Mouse (Mus musculus): ENCODE data around the gene Tnxb. TPM values are rescaled to one million over a fixed set of nuclear protein-coding genes. Genes with fewer than 3 reads are reported as not detected.

Tnxb gene
- polyA plus RNA-seq, 1 experiment from 2014 or later, result 0.05 TPM

GRCm38 (mm10) chr17:34662978-34663377 lies 7.4 kb upstream of the Tnxb start:
- Histone ChIP-seq H3K4me1 (no peaks in the 10 kb centered on the region), H3K27me3 (peaks cover 54% of the 10 kb centered on the region), H3K9me3 (replicated peaks) (no peaks in the 10 kb centered on the region), H3K36me3 (ENCODE audit: poor library complexity, severe bottlenecking) (no peaks in the 10 kb centered on the region), H3K4me2 (no peak overlapping the region), H3K9ac (no peak overlapping the region), H3K27ac (no peak overlapping the region), H3K4me3 (no peak overlapping the region)
- ATAC-seq, result no peak
- WGBS, result 81% methylated on average over 8 of the region's 8 CpGs

GRCm38 (mm10) chr17:34663558-34663957 lies 6.8 kb upstream of the Tnxb start:
- H3K9ac ChIP-seq, result no peak overlapping the region
- WGBS, result 45% methylated on average over 1 of the region's 1 CpGs
- peaks cover 56% of the 10 kb centered on the region for H3K27me3 ChIP-seq
- no peak for ATAC-seq
- no peaks in the 10 kb centered on the region for H3K36me3 ChIP-seq (ENCODE audit: poor library complexity, severe bottlenecking)
- no peaks in the 10 kb centered on the region for H3K9me3 ChIP-seq (replicated peaks)
- H3K4me3 ChIP-seq, result no peak overlapping the region
- no peaks in the 10 kb centered on the region for H3K4me1 ChIP-seq
- no peak overlapping the region for H3K27ac ChIP-seq
- no peak overlapping the region for H3K4me2 ChIP-seq

- Histone ChIP-seq H3K27me3 (peaks cover 54% of the 10 kb centered on the region), H3K9me3 (replicated peaks) (no peaks in the 10 kb centered on the region), H3K36me3 (ENCODE audit: poor library complexity, severe bottlenecking) (no peaks in the 10 kb centered on the region), H3K4me1 (no peaks in the 10 kb centered on the region), H3K9ac (no peak overlapping the region), H3K4me2 (no peak overlapping the region), H3K4me3 (no peak overlapping the region), H3K27ac (no peak overlapping the region)
- ATAC-seq, result no peak
- WGBS, result 84% methylated on average over 7 of the region's 7 CpGs
These were observed 5.9 kb upstream of the Tnxb start for GRCm38 (mm10) chr17:34664472-34664871.

GRCm38 (mm10) chr17:34671151-34672066 lies 1.1 kb downstream of the Tnxb start:
- 8% methylated on average over 90 of the region's 93 CpGs for WGBS
- peaks cover 15% of the 10 kb centered on the region for H3K4me1 ChIP-seq
- no peaks in the 10 kb centered on the region for H3K9me3 ChIP-seq (replicated peaks)
- H3K36me3 ChIP-seq (ENCODE audit: poor library complexity, severe bottlenecking), result no peaks in the 10 kb centered on the region
- H3K27me3 ChIP-seq, result peaks cover 71% of the 10 kb centered on the region
- peak overlapping the region; percentile 63 for H3K4me2 ChIP-seq
- peak; percentile 21; the same call in 1 of the 2 replicates for ATAC-seq
- peak overlapping the region; percentile 35 for H3K4me3 ChIP-seq
- peak overlapping the region; percentile 50 for H3K9ac ChIP-seq
- no peak overlapping the region for H3K27ac ChIP-seq

- ATAC-seq, result no peak
- Histone ChIP-seq H3K27me3 (peaks cover 71% of the 10 kb centered on the region), H3K9me3 (replicated peaks) (no peaks in the 10 kb centered on the region), H3K9ac (peak overlapping the region; percentile 50), H3K4me2 (peak overlapping the region; percentile 63), H3K4me1 (peaks cover 15% of the 10 kb centered on the region), H3K27ac (no peak overlapping the region), H3K36me3 (ENCODE audit: poor library complexity, severe bottlenecking) (no peaks in the 10 kb centered on the region), H3K4me3 (peak overlapping the region; percentile 35)
- WGBS, result 29% methylated on average over 49 of the region's 49 CpGs
These were observed 2.0 kb downstream of the Tnxb start for GRCm38 (mm10) chr17:34672246-34672792.

- ATAC-seq, result no peak
- Histone ChIP-seq H3K27ac (no peak overlapping the region), H3K36me3 (ENCODE audit: poor library complexity, severe bottlenecking) (no peaks in the 10 kb centered on the region), H3K4me3 (no peak overlapping the region), H3K9ac (no peak overlapping the region), H3K4me2 (no peak overlapping the region), H3K9me3 (replicated peaks) (no peaks in the 10 kb centered on the region), H3K4me1 (peaks cover 15% of the 10 kb centered on the region), H3K27me3 (peaks cover 68% of the 10 kb centered on the region)
- WGBS, result 86% methylated on average over 7 of the region's 7 CpGs
These were observed 2.8 kb downstream of the Tnxb start for GRCm38 (mm10) chr17:34673139-34673538.

GRCm38 (mm10) chr17:34674524-34675204 lies 4.3 kb downstream of the Tnxb start:
- Histone ChIP-seq H3K27ac (no peak overlapping the region), H3K27me3 (peaks cover 66% of the 10 kb centered on the region), H3K4me3 (no peak overlapping the region), H3K9me3 (replicated peaks) (no peaks in the 10 kb centered on the region), H3K4me2 (no peak overlapping the region), H3K4me1 (peaks cover 15% of the 10 kb centered on the region), H3K9ac (no peak overlapping the region), H3K36me3 (ENCODE audit: poor library complexity, severe bottlenecking) (no peaks in the 10 kb centered on the region)
- 76% methylated on average over 11 of the region's 11 CpGs for WGBS
- ATAC-seq, result no peak

- no peak overlapping the region for H3K27ac ChIP-seq
- no peaks in the 10 kb centered on the region for H3K9me3 ChIP-seq (replicated peaks)
- peaks cover 64% of the 10 kb centered on the region for H3K27me3 ChIP-seq
- ATAC-seq, result no peak
- H3K4me1 ChIP-seq, result peaks cover 15% of the 10 kb centered on the region
- no peaks in the 10 kb centered on the region for H3K36me3 ChIP-seq (ENCODE audit: poor library complexity, severe bottlenecking)
- no peak overlapping the region for H3K4me3 ChIP-seq
- no peak overlapping the region for H3K4me2 ChIP-seq
- no peak overlapping the region for H3K9ac ChIP-seq
- 72% methylated on average over 13 of the region's 13 CpGs for WGBS
These were observed 5.1 kb downstream of the Tnxb start for GRCm38 (mm10) chr17:34675205-34676092.

- H3K36me3 ChIP-seq (ENCODE audit: poor library complexity, severe bottlenecking), result no peaks in the 10 kb centered on the region
- ATAC-seq, result no peak
- H3K27me3 ChIP-seq, result peaks cover 59% of the 10 kb centered on the region
- H3K4me3 ChIP-seq, result no peak overlapping the region
- no peak overlapping the region for H3K4me2 ChIP-seq
- 84% methylated on average over 6 of the region's 6 CpGs for WGBS
- H3K27ac ChIP-seq, result no peak overlapping the region
- H3K9me3 ChIP-seq (replicated peaks), result no peaks in the 10 kb centered on the region
- H3K9ac ChIP-seq, result no peak overlapping the region
- H3K4me1 ChIP-seq, result peaks cover 13% of the 10 kb centered on the region
These were observed 5.7 kb downstream of the Tnxb start for GRCm38 (mm10) chr17:34676093-34676460.

- WGBS, result 81% methylated on average over 12 of the region's 12 CpGs
- H3K27me3 ChIP-seq, result peaks cover 53% of the 10 kb centered on the region
- H3K9ac ChIP-seq, result no peak overlapping the region
These were observed 6.3 kb downstream of the Tnxb start for GRCm38 (mm10) chr17:34676671-34677070.

GRCm38 (mm10) chr17:34680191-34680590 lies 9.9 kb downstream of the Tnxb start:
- H3K36me3 ChIP-seq (ENCODE audit: poor library complexity, severe bottlenecking), result no peaks in the 10 kb centered on the region
- H3K4me1 ChIP-seq, result peaks cover 4% of the 10 kb centered on the region; the same call in 1 of the 2 replicates
- peaks cover 20% of the 10 kb centered on the region for H3K27me3 ChIP-seq
- no peaks in the 10 kb centered on the region for H3K9me3 ChIP-seq (replicated peaks)
- H3K4me3 ChIP-seq, result no peak overlapping the region
- no peak overlapping the region for H3K27ac ChIP-seq
- no peak for ATAC-seq
- no peak overlapping the region for H3K9ac ChIP-seq
- 86% methylated on average over 26 of the region's 26 CpGs for WGBS
- H3K4me2 ChIP-seq, result no peak overlapping the region

More at GRCm38 (mm10) chr17:34676671-34677070, 6.3 kb downstream of the Tnxb start:
- H3K4me1 ChIP-seq, result peaks cover 7% of the 10 kb centered on the region
- H3K27ac ChIP-seq, result no peak overlapping the region
- ATAC-seq, result no peak
- no peak overlapping the region for H3K4me3 ChIP-seq
- H3K36me3 ChIP-seq (ENCODE audit: poor library complexity, severe bottlenecking), result no peaks in the 10 kb centered on the region
- no peak overlapping the region for H3K4me2 ChIP-seq
- H3K9me3 ChIP-seq (replicated peaks), result no peaks in the 10 kb centered on the region
